ENCODE assay signal across 23 mouse cellular contexts in the genomic region with DNA sequence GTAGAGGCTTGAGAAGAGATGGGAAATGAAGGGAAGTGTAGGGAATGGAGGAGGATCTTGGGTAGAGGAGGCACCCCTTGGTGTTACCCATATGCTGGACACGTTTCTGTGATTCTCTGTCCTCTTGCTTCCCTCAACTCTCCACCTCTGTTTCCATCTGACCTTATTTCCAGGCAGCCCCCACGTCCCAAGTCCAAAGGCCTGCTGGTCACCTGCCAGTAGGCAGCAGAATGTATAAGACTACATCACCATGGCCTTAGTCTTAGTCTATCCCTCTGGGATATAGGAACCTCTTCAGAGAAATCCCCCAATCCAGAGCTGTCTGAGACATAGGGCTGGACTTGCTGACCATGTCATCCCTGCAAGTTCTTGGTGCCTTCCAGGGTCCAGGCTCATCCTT. TPM values are rescaled to one million over a fixed set of nuclear protein-coding genes. Genes with fewer than 3 reads are reported as not detected.
A peak's percentile ranks its signal among the peaks of the same experiment; 100 is the strongest.
DNase-seq lines count a peak whose midpoint lies in the region; ATAC-seq lines count a peak whose summit lies in the region.
"Had no signal": no experiment of that assay in that cellular context is flagged by ENCODE, and none has a peak within 500 bp of the region (broad histone marks: within the 10 kb centered on the region; RNA-seq: fewer than 3 reads in every experiment).

No protein-coding gene starts in this region.

- no peak overlapping the region for H3K4me3 ChIP-seq in liver, embryonic 16.5 days (ENCODE audit: low read depth, low read length)
- no peak overlapping the region for H3K4me3 ChIP-seq in liver, embryonic 12.5 days
- H3K4me3 ChIP-seq: embryonic facial prominence, embryonic 13.5 days; forebrain, embryonic 12.5 days; heart, adult 2 months; heart, embryonic 15.5 days had no signal

- no peak overlapping the region for H3K9ac ChIP-seq in liver, embryonic 16.5 days (ENCODE audit: low read depth, low read length)
- no peak overlapping the region for H3K9ac ChIP-seq in liver, embryonic 12.5 days
- H3K9ac ChIP-seq: embryonic facial prominence, embryonic 13.5 days; forebrain, embryonic 12.5 days; heart, embryonic 15.5 days had no signal

- peaks cover 5% of the 10 kb centered on the region for H3K4me1 ChIP-seq in liver, embryonic 16.5 days (ENCODE audit: control insufficient read depth, low read depth, low read length)
- H3K4me1 ChIP-seq in liver, embryonic 12.5 days: peaks cover 6% of the 10 kb centered on the region; the same call in 1 of the 2 replicates
- H3K4me1 ChIP-seq: embryonic facial prominence, embryonic 13.5 days; forebrain, embryonic 12.5 days; heart, embryonic 15.5 days had no signal

- H3K27me3 ChIP-seq in liver, embryonic 16.5 days (ENCODE audit: control insufficient read depth, insufficient read depth, low read depth, low read length): no peaks in the 10 kb centered on the region
- H3K27me3 ChIP-seq in liver, embryonic 12.5 days (replicated peaks): 0 out of 2 replicates have a peak, but pooled peaks cover 6% of the 10 kb centered on the region
- H3K27me3 ChIP-seq: embryonic facial prominence, embryonic 13.5 days; forebrain, embryonic 12.5 days; heart, embryonic 15.5 days; Patski had no signal

- peak; percentile 75 for DNase-seq in kidney, adult 9 months
- peak; percentile 54 for DNase-seq in kidney, postnatal 10 days
- DNase-seq in retina, postnatal 1 day: no peak
- no peak for DNase-seq in thymus, postnatal 14 days
- no peak for DNase-seq in lung, adult 18-20 months
- DNase-seq: adrenal gland, postnatal 14 days; cerebellum, adult 11-12 months; cerebellum, adult 9-10 months; cerebellum, postnatal 25 days; gastrocnemius, postnatal 10 days; heart, adult 2 months; heart, postnatal 14 days had no signal

- H3K27ac ChIP-seq in liver, embryonic 16.5 days (ENCODE audit: low read length): no peak overlapping the region
- H3K27ac ChIP-seq in liver, embryonic 12.5 days: no peak overlapping the region
- H3K27ac ChIP-seq: embryonic facial prominence, embryonic 13.5 days; forebrain, embryonic 12.5 days; heart, adult 2 months; heart, embryonic 15.5 days had no signal

- no peaks in the 10 kb centered on the region for H3K36me3 ChIP-seq in liver, embryonic 16.5 days (ENCODE audit: control insufficient read depth, insufficient read depth)
- no peaks in the 10 kb centered on the region for H3K36me3 ChIP-seq in liver, embryonic 12.5 days
- H3K36me3 ChIP-seq: embryonic facial prominence, embryonic 13.5 days; forebrain, embryonic 12.5 days; heart, embryonic 15.5 days had no signal

- no peaks in the 10 kb centered on the region for H3K9me3 ChIP-seq in liver, embryonic 16.5 days (replicated peaks; ENCODE audit: control insufficient read depth, low read length)
- H3K9me3 ChIP-seq in liver, embryonic 12.5 days (replicated peaks): no peaks in the 10 kb centered on the region
- H3K9me3 ChIP-seq: embryonic facial prominence, embryonic 13.5 days; forebrain, embryonic 12.5 days; heart, embryonic 15.5 days had no signal

- WGBS in liver, embryonic 16.5 days (ENCODE audit: insufficient replicate concordance): 38% methylated on average over 2 of the region's 2 CpGs
- 32% methylated on average over 2 of the region's 2 CpGs for WGBS in liver, embryonic 12.5 days (ENCODE audit: insufficient replicate concordance)

- ATAC-seq in liver, embryonic 16.5 days (ENCODE audit: low read depth): 0 out of 2 replicates have a peak, but pooled peaks have one; percentile 16
- ATAC-seq in liver, embryonic 12.5 days: no peak
- ATAC-seq: activated CD4-positive, CD25-positive, alpha-beta regulatory T cell, adult 4 months; forebrain, embryonic 16.5 days; Patski had no signal

- H3K4me2 ChIP-seq in liver, embryonic 16.5 days (ENCODE audit: low read depth, low read length): no peak overlapping the region
- no peak overlapping the region for H3K4me2 ChIP-seq in liver, embryonic 12.5 days
- H3K4me2 ChIP-seq: embryonic facial prominence, embryonic 13.5 days; forebrain, embryonic 12.5 days; heart, embryonic 11.5 days; heart, embryonic 15.5 days had no signal

RNA-seq across cellular contexts. Expression of a gene that starts 1.5 kb away (rescaled TPM):
- 0.08 TPM in 1 of 2 replicates, not detected in the other for polyA plus RNA-seq in liver, embryonic 16.5 days (2015; fragmentation: Nextera tagmentation; extraction: Ambion mirVana)
- not detected in 2 replicates for polyA plus RNA-seq in liver, embryonic 12.5 days (2016; fragmentation: Nextera tagmentation; extraction: Ambion mirVana)
- polyA plus RNA-seq: activated CD4-positive, CD25-positive, alpha-beta regulatory T cell, adult 4 months; C2C12; embryonic facial prominence, embryonic 13.5 days; forebrain, embryonic 12.5 days; forebrain, embryonic 16.5 days; frontal cortex, adult 2 months; heart, adult 2 months; heart, embryonic 11.5 days; heart, embryonic 15.5 days had no signal

RNA-seq across cellular contexts. Expression of a gene that starts 25.4 kb away (rescaled TPM):
- 1.0 and 1.6 TPM in 2 replicates for polyA plus RNA-seq in liver, embryonic 16.5 days (2015; fragmentation: Nextera tagmentation; extraction: Ambion mirVana)
- polyA plus RNA-seq in liver, embryonic 12.5 days (2016; fragmentation: Nextera tagmentation; extraction: Ambion mirVana): 0.45 and 0.47 TPM in 2 replicates
- polyA plus RNA-seq: C2C12; embryonic facial prominence, embryonic 13.5 days; heart, embryonic 11.5 days; heart, embryonic 15.5 days had no signal

RNA-seq across cellular contexts. Expression of a gene that starts 52.6 kb away (rescaled TPM):
- polyA plus RNA-seq in liver, embryonic 16.5 days (2015; fragmentation: Nextera tagmentation; extraction: Ambion mirVana): 1.1 and 2.2 TPM in 2 replicates
- polyA plus RNA-seq in liver, embryonic 12.5 days (2016; fragmentation: Nextera tagmentation; extraction: Ambion mirVana): 1.3 and 1.4 TPM in 2 replicates

RNA-seq across cellular contexts. Expression of a gene that starts 53.6 kb away (rescaled TPM):
- 11.8 and 14.4 TPM in 2 replicates for polyA plus RNA-seq in liver, embryonic 16.5 days (2015; fragmentation: Nextera tagmentation; extraction: Ambion mirVana)
- polyA plus RNA-seq in liver, embryonic 12.5 days (2016; fragmentation: Nextera tagmentation; extraction: Ambion mirVana): 10.8 and 11.1 TPM in 2 replicates

Comparison
In these comparisons a context has a peak if more than half of its experiments do, and no peak if none do; other contexts are left out.
1. DNase-seq: peak in kidney, adult 9 months (single experiment) and kidney, postnatal 10 days (single experiment); none in retina, postnatal 1 day (single experiment), thymus, postnatal 14 days (single experiment) and lung, adult 18-20 months (0 of 2).